Mouse (Mus musculus): ENCODE data around the gene Tmprss9.

Gene Tmprss9

GRCm38 (mm10) chr10:80881301-80881700 lies 9.7 kb downstream of the Tmprss9 start:
- Histone ChIP-seq H3K4me1 (replicated peaks; ENCODE audit: low read depth, low read length) (peaks cover 29% of the 10 kb centered on the region), H3K36me3 (ENCODE audit: insufficient read depth, low read length) (no peaks in the 10 kb centered on the region), H3K9me3 (ENCODE audit: low read length) (no peaks in the 10 kb centered on the region), H3K4me3 (replicated peaks; ENCODE audit: low read length) (no peak overlapping the region), H3K27me3 (ENCODE audit: insufficient read depth, low read length) (peaks cover 25% of the 10 kb centered on the region)
- TF ChIP-seq CTCF (conservative IDR thresholded peaks at IDR 0.05; ENCODE audit: low read length) (peak; percentile 92), POU5F1 (IDR thresholded peaks at IDR 0.05; ENCODE audit: borderline replicate concordance, low read length) (no peak)

DNA sequence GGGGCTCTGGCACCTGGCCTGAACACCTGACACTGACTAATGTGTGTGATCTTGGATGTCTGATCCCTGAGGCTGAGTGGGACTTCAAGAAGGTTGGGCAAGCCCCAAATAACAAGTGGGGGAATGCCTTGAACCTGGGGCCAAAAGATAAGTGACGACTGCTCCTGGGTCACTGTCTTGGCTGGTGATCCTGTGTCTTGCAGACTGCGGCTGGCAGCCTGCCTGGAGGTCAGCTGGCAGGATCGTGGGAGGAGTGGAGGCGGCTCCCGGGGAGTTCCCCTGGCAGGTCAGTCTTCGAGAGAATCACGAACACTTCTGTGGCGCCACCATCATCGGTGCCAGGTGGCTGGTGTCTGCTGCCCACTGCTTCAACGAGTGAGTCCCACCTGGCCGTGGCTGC lies 15.5 kb downstream of the Tmprss9 start:
- Histone ChIP-seq H3K9me3 (ENCODE audit: low read length) (peaks cover 2% of the 10 kb centered on the region; the same call in 1 of the 2 replicates), H3K27me3 (ENCODE audit: insufficient read depth, low read length) (peaks cover 65% of the 10 kb centered on the region), H3K4me1 (replicated peaks; ENCODE audit: low read depth, low read length) (peaks cover 27% of the 10 kb centered on the region), H3K4me3 (replicated peaks; ENCODE audit: low read length) (no peak overlapping the region), H3K36me3 (ENCODE audit: insufficient read depth, low read length) (no peaks in the 10 kb centered on the region)
- TF ChIP-seq CTCF (conservative IDR thresholded peaks at IDR 0.05; ENCODE audit: low read length) (no peak), NANOG (IDR thresholded peaks at IDR 0.05; ENCODE audit: borderline replicate concordance, low read length) (no peak), POU5F1 (IDR thresholded peaks at IDR 0.05; ENCODE audit: borderline replicate concordance, low read length) (no peak)

- TF ChIP-seq NANOG (IDR thresholded peaks at IDR 0.05; ENCODE audit: borderline replicate concordance, low read length), result no peak
- no peak for TF ChIP-seq CTCF (conservative IDR thresholded peaks at IDR 0.05; ENCODE audit: low read length)
- TF ChIP-seq POU5F1 (IDR thresholded peaks at IDR 0.05; ENCODE audit: borderline replicate concordance, low read length), result no peak
- no peak overlapping the region for H3K4me3 ChIP-seq (replicated peaks; ENCODE audit: low read length)
- peaks cover 10% of the 10 kb centered on the region for H3K27me3 ChIP-seq (ENCODE audit: insufficient read depth, low read length)
- peaks cover 9% of the 10 kb centered on the region for H3K9me3 ChIP-seq (ENCODE audit: low read length)
- peaks cover 22% of the 10 kb centered on the region for H3K36me3 ChIP-seq (ENCODE audit: insufficient read depth, low read length)
- H3K4me1 ChIP-seq (replicated peaks; ENCODE audit: low read depth, low read length), result peaks cover 59% of the 10 kb centered on the region
Observed at GRCm38 (mm10) chr10:80895100-80895499, 23.5 kb downstream of the Tmprss9 start.

DNA sequence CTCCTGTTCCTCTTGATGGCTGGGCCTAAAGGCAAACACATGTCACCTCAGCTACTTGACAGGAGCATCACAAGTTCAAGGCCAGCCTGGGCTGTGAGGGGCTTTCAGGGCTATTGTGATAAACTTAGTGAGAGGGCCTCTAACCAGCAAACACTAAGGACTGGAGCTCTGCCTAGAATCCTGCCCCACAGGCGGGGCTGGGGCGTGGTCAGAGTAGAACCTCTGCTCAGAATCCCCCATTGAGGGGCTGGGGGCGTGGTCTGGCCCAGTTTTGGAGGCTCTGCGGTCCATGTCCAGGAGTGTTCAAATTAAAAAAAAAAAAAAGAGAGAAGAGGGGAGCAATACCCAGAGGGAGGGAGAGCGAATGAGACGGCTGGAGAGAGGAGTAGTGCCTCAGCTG lies 24.0 kb downstream of the Tmprss9 start:
- no peak overlapping the region for H3K4me3 ChIP-seq (replicated peaks; ENCODE audit: low read length)
- H3K9me3 ChIP-seq (ENCODE audit: low read length), result peaks cover 9% of the 10 kb centered on the region
- H3K27me3 ChIP-seq (ENCODE audit: insufficient read depth, low read length), result peaks cover 4% of the 10 kb centered on the region
- peaks cover 54% of the 10 kb centered on the region for H3K4me1 ChIP-seq (replicated peaks; ENCODE audit: low read depth, low read length)
- TF ChIP-seq NANOG (IDR thresholded peaks at IDR 0.05; ENCODE audit: borderline replicate concordance, low read length) (no peak), CTCF (conservative IDR thresholded peaks at IDR 0.05; ENCODE audit: low read length) (no peak), POU5F1 (IDR thresholded peaks at IDR 0.05; ENCODE audit: borderline replicate concordance, low read length) (no peak)
- peaks cover 22% of the 10 kb centered on the region for H3K36me3 ChIP-seq (ENCODE audit: insufficient read depth, low read length)

DNA sequence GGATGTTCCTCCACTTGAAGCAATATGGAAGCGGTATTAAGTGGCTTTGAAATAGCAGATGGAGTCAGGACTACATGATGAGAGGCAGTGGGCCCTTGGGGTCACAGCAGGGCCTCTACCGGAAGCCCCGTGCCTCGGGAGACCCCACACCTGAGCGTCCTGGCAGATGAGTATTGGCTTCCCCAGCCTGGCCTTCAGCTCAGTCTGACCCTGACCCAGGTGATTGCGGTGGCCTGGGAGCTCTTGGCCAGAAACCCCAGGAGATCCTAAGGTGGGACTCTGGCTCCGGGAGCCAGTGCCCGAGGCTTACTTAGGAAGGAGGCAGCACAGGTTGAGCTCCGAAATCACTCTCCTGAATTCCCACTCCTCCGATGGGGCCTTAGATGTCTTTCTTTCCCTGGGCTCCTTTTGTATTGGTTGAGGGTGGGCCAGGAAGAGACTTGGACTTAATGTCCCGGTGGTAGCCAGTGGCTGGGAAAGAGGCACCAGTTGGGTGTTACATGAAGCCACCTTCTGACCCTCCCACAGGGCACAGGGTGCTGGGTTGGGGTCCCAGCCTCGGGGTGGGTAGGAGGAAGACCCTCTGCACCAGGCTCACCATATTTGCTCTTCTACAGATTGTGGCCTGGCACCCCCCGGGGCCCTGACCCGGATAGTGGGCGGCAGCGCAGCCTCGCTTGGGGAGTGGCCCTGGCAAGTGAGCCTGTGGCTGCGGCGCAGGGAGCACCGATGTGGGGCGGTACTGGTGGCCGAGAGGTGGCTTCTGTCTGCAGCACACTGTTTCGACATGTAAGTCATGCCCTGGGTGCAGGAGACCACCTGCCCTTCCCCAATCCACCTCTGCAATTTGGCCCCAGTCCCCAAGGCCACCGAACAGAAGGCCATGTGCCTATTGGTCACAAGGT lies 25.2 kb downstream of the Tmprss9 start:
- TF ChIP-seq POU5F1 (IDR thresholded peaks at IDR 0.05; ENCODE audit: borderline replicate concordance, low read length), result no peak
- TF ChIP-seq CTCF (conservative IDR thresholded peaks at IDR 0.05; ENCODE audit: low read length), result no peak
- no peak for TF ChIP-seq NANOG (IDR thresholded peaks at IDR 0.05; ENCODE audit: borderline replicate concordance, low read length)
- Histone ChIP-seq H3K4me3 (replicated peaks; ENCODE audit: low read length) (peak overlapping the region; percentile 98), H3K4me1 (replicated peaks; ENCODE audit: low read depth, low read length) (peaks cover 57% of the 10 kb centered on the region), H3K27me3 (ENCODE audit: insufficient read depth, low read length) (no peaks in the 10 kb centered on the region; the same call in 1 of the 2 replicates), H3K9me3 (ENCODE audit: low read length) (peaks cover 9% of the 10 kb centered on the region), H3K36me3 (ENCODE audit: insufficient read depth, low read length) (peaks cover 29% of the 10 kb centered on the region)

DNA sequence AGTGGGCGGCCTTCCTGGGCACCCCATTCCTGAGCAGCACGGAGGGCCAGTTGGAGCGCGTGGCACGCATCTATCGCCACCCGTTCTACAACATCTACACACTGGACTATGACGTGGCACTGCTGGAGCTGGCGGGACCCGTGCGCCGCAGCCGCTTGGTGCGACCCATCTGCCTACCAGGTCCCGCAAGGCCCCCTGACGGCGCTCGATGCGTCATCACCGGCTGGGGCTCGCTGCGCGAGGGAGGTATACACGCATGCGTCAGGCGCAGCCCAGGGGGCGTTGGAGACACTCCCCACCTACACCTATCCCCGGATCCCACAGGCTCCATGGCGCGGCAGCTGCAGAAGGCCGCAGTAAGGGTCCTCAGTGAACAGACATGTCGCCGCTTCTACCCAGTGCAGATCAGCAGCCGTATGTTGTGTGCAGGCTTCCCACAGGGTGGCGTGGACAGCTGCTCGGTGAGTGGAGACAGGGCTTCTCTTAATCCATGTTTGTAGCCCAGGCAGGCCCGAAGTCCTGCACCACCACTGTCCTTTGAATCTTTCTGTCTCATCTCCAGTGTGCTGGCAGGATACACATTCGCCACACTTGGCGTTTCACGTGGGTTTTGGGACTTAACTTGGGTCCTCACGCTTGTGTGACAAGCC lies 26.3 kb downstream of the Tmprss9 start:
- H3K4me3 ChIP-seq (replicated peaks; ENCODE audit: low read length), result peak overlapping the region; percentile 98

GRCm38 (mm10) chr10:80899074-80899473 lies 27.4 kb downstream of the Tmprss9 start:
- Histone ChIP-seq H3K9me3 (ENCODE audit: low read length) (no peaks in the 10 kb centered on the region), H3K4me1 (replicated peaks; ENCODE audit: low read depth, low read length) (peaks cover 71% of the 10 kb centered on the region), H3K27me3 (ENCODE audit: insufficient read depth, low read length) (no peaks in the 10 kb centered on the region; the same call in 1 of the 2 replicates), H3K36me3 (ENCODE audit: insufficient read depth, low read length) (peaks cover 52% of the 10 kb centered on the region), H3K4me3 (replicated peaks; ENCODE audit: low read length) (peak overlapping the region; percentile 98)
- no peak for TF ChIP-seq POU5F1 (IDR thresholded peaks at IDR 0.05; ENCODE audit: borderline replicate concordance, low read length)
- no peak for TF ChIP-seq CTCF (conservative IDR thresholded peaks at IDR 0.05; ENCODE audit: low read length)
- TF ChIP-seq NANOG (IDR thresholded peaks at IDR 0.05; ENCODE audit: borderline replicate concordance, low read length), result no peak

More for the DNA sequence above, 26.3 kb downstream of the Tmprss9 start:
- peaks cover 62% of the 10 kb centered on the region for H3K4me1 ChIP-seq (replicated peaks; ENCODE audit: low read depth, low read length)
- TF ChIP-seq CTCF (conservative IDR thresholded peaks at IDR 0.05; ENCODE audit: low read length) (no peak), POU5F1 (IDR thresholded peaks at IDR 0.05; ENCODE audit: borderline replicate concordance, low read length) (no peak), NANOG (IDR thresholded peaks at IDR 0.05; ENCODE audit: borderline replicate concordance, low read length) (no peak)
- H3K36me3 ChIP-seq (ENCODE audit: insufficient read depth, low read length), result peaks cover 41% of the 10 kb centered on the region
- no peaks in the 10 kb centered on the region; the same call in 1 of the 2 replicates for H3K27me3 ChIP-seq (ENCODE audit: insufficient read depth, low read length)
- H3K9me3 ChIP-seq (ENCODE audit: low read length), result no peaks in the 10 kb centered on the region

GRCm38 (mm10) chr10:80899591-80900317 lies 28.1 kb downstream of the Tmprss9 start:
- Histone ChIP-seq H3K36me3 (ENCODE audit: insufficient read depth, low read length) (peaks cover 59% of the 10 kb centered on the region), H3K4me3 (replicated peaks; ENCODE audit: low read length) (peak overlapping the region; percentile 98), H3K9me3 (ENCODE audit: low read length) (no peaks in the 10 kb centered on the region), H3K27me3 (ENCODE audit: insufficient read depth, low read length) (no peaks in the 10 kb centered on the region; the same call in 1 of the 2 replicates), H3K4me1 (replicated peaks; ENCODE audit: low read depth, low read length) (peaks cover 78% of the 10 kb centered on the region)
- no peak for TF ChIP-seq CTCF (conservative IDR thresholded peaks at IDR 0.05; ENCODE audit: low read length)
